Mouse (Mus musculus) kidney, postnatal 0 days (tissue): ENCODE data around the gene Pdf. TPM values are rescaled to one million over a fixed set of nuclear protein-coding genes. Genes with fewer than 3 reads are reported as not detected.

ENCODE experiments used
- ATAC-seq: fragments of 200-750 bp; cut with Nextera tagmentation; replicated peaks from 2 replicates; pipeline ENCODE4 v1.8.0; 2017; ENCODE audit warnings: low read depth, moderate number of reproducible peaks, moderate TSS enrichment, moderate library complexity; ENCODE audit not compliant: low FRiP score
- DNase-seq: peaks from one replicate; pipeline ENCODE4 v3.0.0-alpha.2; 2016; ENCODE audit warnings: low spot score
- H3K27ac ChIP-seq: fragments of 300-500 bp; sonication (generic); 2 replicates; pipeline ENCODE4 v1.5.1; 2014; ENCODE audit warnings: mild to moderate bottlenecking
- H3K27me3 ChIP-seq: fragments of 300-500 bp; sonication (generic); 2 replicates; pipeline ENCODE4 v1.6.1; 2014; ENCODE audit warnings: low read length, mixed read lengths; ENCODE audit not compliant: insufficient read depth
- H3K36me3 ChIP-seq: fragments of 300-500 bp; sonication (generic); 2 replicates; pipeline ENCODE4 v1.6.1; 2014; ENCODE audit warnings: low read length, mixed read lengths; ENCODE audit not compliant: insufficient read depth
- H3K4me1 ChIP-seq: fragments of 300-500 bp; sonication (generic); replicated peaks from 2 replicates; pipeline ENCODE4 v1.6.1; 2014; ENCODE audit warnings: antibody characterized with exemption, low read length, mixed read lengths; ENCODE audit not compliant: insufficient read depth
- H3K4me2 ChIP-seq: fragments of 300-500 bp; sonication (generic); 2 replicates; pipeline ENCODE4 v1.6.1; 2014; ENCODE audit warnings: mild to moderate bottlenecking, low read length, moderate library complexity, mixed read lengths
- H3K4me3 ChIP-seq: fragments of 300-500 bp; sonication (generic); replicated peaks from 2 replicates; pipeline ENCODE4 v1.5.1; 2014; ENCODE audit warnings: low read depth, low read length
- H3K9ac ChIP-seq: fragments of 300-500 bp; sonication (generic); 2 replicates; pipeline ENCODE4 v1.6.1; 2014; ENCODE audit warnings: low read depth, low read length
- H3K9me3 ChIP-seq: fragments of 300-500 bp; sonication (generic); replicated peaks from 2 replicates; pipeline ENCODE4 v1.6.1; 2016; ENCODE audit warnings: low read length, inconsistent platforms, mixed read lengths
- CTCF ChIP-seq: IDR thresholded peaks from 2 replicates; pipeline ENCODE4 v1.5.1; 2016; ENCODE audit warnings: antibody characterized with exemption, low read depth, mild to moderate bottlenecking, moderate library complexity
- WGBS: fragments of 180-500 bp; shearing (Covaris S2); extraction: QIAGEN DNeasy Blood & Tissue Kit; methylation state at CpG from one replicate; pipeline ENCODE4 v1.1.7; 2014; 5-methylcytosine and 5-hydroxymethylcytosine counted together
- polyA plus RNA-seq: library from polyadenylated mRNA; unstranded; fragments of >200 nt; fragmentation: Nextera tagmentation; extraction: Ambion mirVana; gene quantifications from 2 replicates; pipeline ENCODE4 v1.2.1, GENCODE M21; 2015

Gene Pdf
- polyA plus RNA-seq, 1 experiment from 2014 or later = 51.6 TPM

- no peak overlapping the region for H3K9ac ChIP-seq
- WGBS = 65% methylated on average over 5 of the region's 5 CpGs
- H3K27ac ChIP-seq = 0 out of 2 replicates have a peak overlapping the region, but pooled peaks have one; percentile 50
- ATAC-seq = no peak
- no peaks in the 10 kb centered on the region for H3K27me3 ChIP-seq
- H3K4me2 ChIP-seq = no peak overlapping the region
- TF ChIP-seq CTCF = no peak
- no peaks in the 10 kb centered on the region for H3K36me3 ChIP-seq
- H3K9me3 ChIP-seq = no peaks in the 10 kb centered on the region
- DNase-seq = no peak
- peaks cover 11% of the 10 kb centered on the region for H3K4me1 ChIP-seq
- H3K4me3 ChIP-seq = no peak overlapping the region
Measured at GRCm38 (mm10) chr8:107030058-107030457, 18.4 kb downstream of the Pdf start.

- H3K4me3 ChIP-seq = no peak overlapping the region
- DNase-seq (no peak), ATAC-seq (no peak)
- H3K9ac ChIP-seq = no peak overlapping the region
- TF ChIP-seq CTCF = no peak
- H3K4me1 ChIP-seq = peaks cover 11% of the 10 kb centered on the region
- WGBS = 69% methylated on average over 3 of the region's 3 CpGs
- no peaks in the 10 kb centered on the region for H3K27me3 ChIP-seq
- no peaks in the 10 kb centered on the region for H3K9me3 ChIP-seq
- H3K36me3 ChIP-seq = no peaks in the 10 kb centered on the region
- no peak overlapping the region for H3K4me2 ChIP-seq
- no peak overlapping the region for H3K27ac ChIP-seq
Measured at GRCm38 (mm10) chr8:107029310-107029709, 19.1 kb downstream of the Pdf start.

GRCm38 (mm10) chr8:107023479-107023878 is 24.9 kb downstream of the Pdf start:
- no peaks in the 10 kb centered on the region for H3K36me3 ChIP-seq
- no peak for DNase-seq
- no peak for TF ChIP-seq CTCF
- H3K4me3 ChIP-seq = no peak overlapping the region
- 89% methylated on average over 8 of the region's 8 CpGs for WGBS
- no peak overlapping the region for H3K27ac ChIP-seq
- ATAC-seq = no peak
- no peak overlapping the region for H3K4me2 ChIP-seq
- no peaks in the 10 kb centered on the region for H3K27me3 ChIP-seq
- H3K9me3 ChIP-seq = no peaks in the 10 kb centered on the region
- no peak overlapping the region for H3K9ac ChIP-seq
- H3K4me1 ChIP-seq = no peaks in the 10 kb centered on the region

DNA sequence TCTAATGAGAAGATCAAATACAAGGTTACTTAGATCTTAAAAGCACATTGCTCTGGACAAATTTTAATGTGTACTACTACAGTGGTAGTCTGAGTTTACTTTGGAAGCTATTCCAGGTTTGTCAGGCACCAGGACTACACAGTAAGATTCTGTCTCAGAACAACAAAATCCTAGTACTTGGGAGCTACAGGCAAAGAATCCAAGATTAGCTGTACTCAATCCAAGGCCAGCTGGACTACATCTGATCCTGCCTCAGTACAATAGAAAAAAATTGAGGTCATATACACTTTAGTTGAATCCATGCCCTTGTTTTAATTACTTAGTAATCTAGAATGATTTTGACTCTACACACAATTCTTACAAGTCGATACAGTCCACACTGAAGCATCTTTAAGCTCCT is 33.5 kb downstream of the Pdf start:
- no peaks in the 10 kb centered on the region for H3K27me3 ChIP-seq
- ATAC-seq (no peak), DNase-seq (no peak)
- no peak overlapping the region for H3K4me3 ChIP-seq
- no peak overlapping the region for H3K27ac ChIP-seq
- no peak overlapping the region for H3K4me2 ChIP-seq
- no peak for TF ChIP-seq CTCF
- 74% methylated on average over 1 of the region's 1 CpGs for WGBS
- H3K9me3 ChIP-seq = no peaks in the 10 kb centered on the region
- H3K36me3 ChIP-seq = peaks cover 16% of the 10 kb centered on the region
- H3K4me1 ChIP-seq = no peaks in the 10 kb centered on the region
- no peak overlapping the region for H3K9ac ChIP-seq

GRCm38 (mm10) chr8:107012666-107013065 is 35.7 kb downstream of the Pdf start:
- TF ChIP-seq CTCF = no peak
- no peaks in the 10 kb centered on the region for H3K4me1 ChIP-seq
- DNase-seq = no peak

GRCm38 (mm10) chr8:107007795-107008194 is 40.6 kb downstream of the Pdf start:
- no peak overlapping the region for H3K4me2 ChIP-seq
- no peaks in the 10 kb centered on the region for H3K4me1 ChIP-seq
- ATAC-seq (no peak), DNase-seq (no peak)
- WGBS = 79% methylated on average over 3 of the region's 3 CpGs
- H3K9me3 ChIP-seq = no peaks in the 10 kb centered on the region
- H3K27me3 ChIP-seq = no peaks in the 10 kb centered on the region
- H3K4me3 ChIP-seq = no peak overlapping the region
- no peak for TF ChIP-seq CTCF
- no peak overlapping the region for H3K27ac ChIP-seq
- H3K36me3 ChIP-seq = peaks cover 19% of the 10 kb centered on the region
- no peak overlapping the region for H3K9ac ChIP-seq

More at GRCm38 (mm10) chr8:107012666-107013065, 35.7 kb downstream of the Pdf start:
- Histone ChIP-seq H3K4me2 (no peak overlapping the region), H3K27me3 (no peaks in the 10 kb centered on the region), H3K9me3 (no peaks in the 10 kb centered on the region), H3K9ac (no peak overlapping the region), H3K36me3 (peaks cover 16% of the 10 kb centered on the region), H3K27ac (no peak overlapping the region), H3K4me3 (no peak overlapping the region)
- 88% methylated on average over 2 of the region's 2 CpGs for WGBS
- no peak for ATAC-seq

GRCm38 (mm10) chr8:107002532-107002931 is 45.9 kb downstream of the Pdf start:
- DNase-seq (peak; percentile 94), ATAC-seq (peak; percentile 85)
- Histone ChIP-seq H3K27me3 (no peaks in the 10 kb centered on the region), H3K4me1 (no peaks in the 10 kb centered on the region), H3K9ac (no peak overlapping the region), H3K4me2 (no peak overlapping the region), H3K36me3 (0 out of 2 replicates have a peak, but pooled peaks cover 12% of the 10 kb centered on the region), H3K27ac (no peak overlapping the region), H3K9me3 (no peaks in the 10 kb centered on the region), H3K4me3 (no peak overlapping the region)
- whole genome bisulfite sequencing = 33% methylated on average over 5 of the region's 5 CpGs
- peak; percentile 100 for TF ChIP-seq CTCF
